Mouse (Mus musculus): ENCODE results near the gene Gpd1. TPM values are rescaled to one million over a fixed set of nuclear protein-coding genes. Genes with fewer than 3 reads are reported as not detected.
"Not testable (repeated sequence)": the region's sequence is repeated elsewhere in the genome, so short reads cannot be mapped to it uniquely, and the experiment has no call there.

Gpd1 gene
- polyA plus RNA-seq, 1 experiment, result 6.6 TPM

DNA sequence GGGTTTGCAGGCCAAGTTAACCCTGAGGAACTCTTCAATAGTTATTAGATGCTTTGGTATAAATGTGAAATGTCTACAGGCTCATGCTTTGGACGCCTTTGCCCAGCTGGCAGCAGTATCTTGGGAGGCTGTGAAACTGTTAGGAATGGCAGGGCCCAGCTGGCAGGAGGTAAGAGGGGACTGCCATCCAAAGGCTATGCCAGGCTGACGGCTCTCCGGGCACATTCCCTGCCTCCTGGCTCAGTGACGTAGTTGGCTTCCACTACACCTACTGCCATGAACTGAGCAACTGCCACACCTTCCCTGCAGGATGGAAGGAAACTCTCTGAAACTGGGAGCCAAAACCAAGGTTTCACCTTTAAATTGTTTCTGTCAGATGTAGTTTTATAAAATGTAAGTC lies 22.9 kb downstream of the Gpd1 start:
- WGBS, result 90% methylated on average over 4 of the region's 4 CpGs
- H3K4me1 ChIP-seq (ENCODE audit: control insufficient read depth, insufficient read depth, low read length), result no peaks in the 10 kb centered on the region
- H3K4me3 ChIP-seq (replicated peaks; ENCODE audit: control insufficient read depth, low read depth, low read length), result no peak overlapping the region
- H3K27ac ChIP-seq (ENCODE audit: control insufficient read depth, insufficient read depth, low read depth, low read length, poor library complexity), result no peak overlapping the region
- TF ChIP-seq POLR2A (IDR thresholded peaks at IDR 0.05; ENCODE audit: borderline replicate concordance, control insufficient read depth, low read depth, low read length), result no peak
- TF ChIP-seq CTCF (IDR thresholded peaks at IDR 0.05; ENCODE audit: control insufficient read depth, insufficient read depth, low read length), result no peak

DNA sequence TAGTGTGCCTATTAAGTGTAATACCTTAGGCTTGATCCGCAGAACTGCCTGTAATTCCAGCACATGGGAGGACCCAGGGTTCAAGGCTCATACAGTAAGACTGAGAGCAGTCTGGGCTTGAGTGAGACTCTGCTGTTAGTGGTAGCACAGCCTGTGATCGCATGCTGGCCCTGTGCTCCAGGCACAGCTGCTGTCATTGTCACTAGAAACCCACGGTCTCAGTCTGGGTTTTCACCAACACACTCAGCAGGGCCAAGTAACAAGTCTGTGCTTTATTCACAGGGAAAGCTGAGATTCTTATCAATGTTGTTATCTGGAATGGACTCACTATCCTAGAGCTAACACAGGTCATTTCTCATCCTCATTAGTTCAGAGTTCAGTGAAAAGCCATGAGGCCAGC lies 36.9 kb downstream of the Gpd1 start:
- no peak overlapping the region for H3K27ac ChIP-seq (ENCODE audit: control insufficient read depth, insufficient read depth, low read depth, low read length, poor library complexity)
- 84% methylated on average over 3 of the region's 3 CpGs for WGBS
- H3K4me1 ChIP-seq (ENCODE audit: control insufficient read depth, insufficient read depth, low read length), result no peaks in the 10 kb centered on the region; the same call in 1 of the 2 replicates
- H3K4me3 ChIP-seq (replicated peaks; ENCODE audit: control insufficient read depth, low read depth, low read length), result no peak overlapping the region
- TF ChIP-seq POLR2A (IDR thresholded peaks at IDR 0.05; ENCODE audit: borderline replicate concordance, control insufficient read depth, low read depth, low read length) (no peak), CTCF (IDR thresholded peaks at IDR 0.05; ENCODE audit: control insufficient read depth, insufficient read depth, low read length) (no peak)

- peaks cover 1% of the 10 kb centered on the region; the same call in 1 of the 2 replicates for H3K4me1 ChIP-seq (ENCODE audit: control insufficient read depth, insufficient read depth, low read length)
- TF ChIP-seq CTCF (IDR thresholded peaks at IDR 0.05; ENCODE audit: control insufficient read depth, insufficient read depth, low read length) (no peak), POLR2A (IDR thresholded peaks at IDR 0.05; ENCODE audit: borderline replicate concordance, control insufficient read depth, low read depth, low read length) (no peak)
- H3K27ac ChIP-seq (ENCODE audit: control insufficient read depth, insufficient read depth, low read depth, low read length, poor library complexity), result no peak overlapping the region
- WGBS, result 56% methylated on average over 4 of the region's 4 CpGs
- no peak overlapping the region for H3K4me3 ChIP-seq (replicated peaks; ENCODE audit: control insufficient read depth, low read depth, low read length)
Measured at GRCm38 (mm10) chr15:99767467-99767866, 50.2 kb downstream of the Gpd1 start.

GRCm38 (mm10) chr15:99768761-99769160 lies 51.4 kb downstream of the Gpd1 start:
- 88% methylated on average over 1 of the region's 1 CpGs for WGBS
- Histone ChIP-seq H3K27ac (ENCODE audit: control insufficient read depth, insufficient read depth, low read depth, low read length, poor library complexity) (no peak overlapping the region), H3K4me1 (ENCODE audit: control insufficient read depth, insufficient read depth, low read length) (peaks cover 1% of the 10 kb centered on the region; the same call in 1 of the 2 replicates), H3K4me3 (replicated peaks; ENCODE audit: control insufficient read depth, low read depth, low read length) (no peak overlapping the region)
- TF ChIP-seq POLR2A (IDR thresholded peaks at IDR 0.05; ENCODE audit: borderline replicate concordance, control insufficient read depth, low read depth, low read length), result no peak
- TF ChIP-seq CTCF (IDR thresholded peaks at IDR 0.05; ENCODE audit: control insufficient read depth, insufficient read depth, low read length), result no peak

- WGBS, result 25% methylated on average over 5 of the region's 5 CpGs
- no peak for TF ChIP-seq CTCF (IDR thresholded peaks at IDR 0.05; ENCODE audit: control insufficient read depth, insufficient read depth, low read length)
- TF ChIP-seq POLR2A (IDR thresholded peaks at IDR 0.05; ENCODE audit: borderline replicate concordance, control insufficient read depth, low read depth, low read length), result no peak
- Histone ChIP-seq H3K4me1 (ENCODE audit: control insufficient read depth, insufficient read depth, low read length) (peaks cover 1% of the 10 kb centered on the region; the same call in 1 of the 2 replicates), H3K27ac (ENCODE audit: control insufficient read depth, insufficient read depth, low read depth, low read length, poor library complexity) (no peak overlapping the region), H3K4me3 (replicated peaks; ENCODE audit: control insufficient read depth, low read depth, low read length) (no peak overlapping the region)
Measured at GRCm38 (mm10) chr15:99771004-99771500, 53.7 kb downstream of the Gpd1 start.

- TF ChIP-seq POLR2A (IDR thresholded peaks at IDR 0.05; ENCODE audit: borderline replicate concordance, control insufficient read depth, low read depth, low read length) (no peak), CTCF (IDR thresholded peaks at IDR 0.05; ENCODE audit: control insufficient read depth, insufficient read depth, low read length) (no peak)
- peaks cover 1% of the 10 kb centered on the region; the same call in 1 of the 2 replicates for H3K4me1 ChIP-seq (ENCODE audit: control insufficient read depth, insufficient read depth, low read length)
- peak overlapping the region; percentile 90 for H3K27ac ChIP-seq (ENCODE audit: control insufficient read depth, insufficient read depth, low read depth, low read length, poor library complexity)
- WGBS, result 1% methylated on average over 59 of the region's 59 CpGs
- H3K4me3 ChIP-seq (replicated peaks; ENCODE audit: control insufficient read depth, low read depth, low read length), result peak overlapping the region; percentile 85
Measured at GRCm38 (mm10) chr15:99771601-99772276, 54.4 kb downstream of the Gpd1 start.

DNA sequence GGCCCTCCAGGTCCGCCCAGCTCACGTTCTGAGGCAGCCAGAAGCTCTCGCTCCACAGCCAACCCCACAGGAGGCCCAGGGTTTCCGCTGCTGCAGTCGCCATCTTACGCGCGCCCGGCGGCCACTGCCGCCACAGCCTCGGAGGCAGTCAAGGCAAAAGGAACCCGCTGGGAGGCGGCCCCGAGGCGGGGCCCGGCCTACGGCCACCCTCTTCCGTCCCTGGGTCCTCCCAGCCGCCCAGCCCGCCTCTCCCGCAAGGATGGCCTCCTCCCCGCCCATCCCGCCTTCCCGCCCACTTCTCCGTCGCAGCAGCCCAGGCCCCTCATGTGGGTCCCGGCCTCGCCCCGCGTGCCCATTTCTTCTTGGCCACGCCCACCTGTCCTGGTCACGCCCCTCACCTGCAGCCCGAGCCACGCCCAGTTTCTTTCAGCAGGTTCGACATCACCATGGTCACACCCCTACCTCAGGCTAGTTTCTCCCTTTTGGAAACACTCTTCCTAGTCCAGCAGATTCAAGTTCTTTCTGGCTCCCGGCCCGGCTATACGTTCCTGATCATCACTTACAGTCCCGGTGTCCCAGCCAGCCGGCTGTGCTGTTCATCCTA lies 55.1 kb downstream of the Gpd1 start:
- WGBS, result under 1% methylated on average over 41 of the region's 41 CpGs
- peak overlapping the region; percentile 85 for H3K4me3 ChIP-seq (replicated peaks; ENCODE audit: control insufficient read depth, low read depth, low read length)
- peaks cover 1% of the 10 kb centered on the region; the same call in 1 of the 2 replicates for H3K4me1 ChIP-seq (ENCODE audit: control insufficient read depth, insufficient read depth, low read length)
- H3K27ac ChIP-seq (ENCODE audit: control insufficient read depth, insufficient read depth, low read depth, low read length, poor library complexity), result peak overlapping the region; percentile 90
- TF ChIP-seq POLR2A (IDR thresholded peaks at IDR 0.05; ENCODE audit: borderline replicate concordance, control insufficient read depth, low read depth, low read length) (peak; percentile 93; the same call in 1 of the 2 replicates), CTCF (IDR thresholded peaks at IDR 0.05; ENCODE audit: control insufficient read depth, insufficient read depth, low read length) (no peak)

DNA sequence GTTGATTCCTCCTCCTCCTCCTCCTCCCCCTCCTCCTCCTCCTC lies 55.4 kb downstream of the Gpd1 start, which contains the start of gene Cers5:
TSS of gene Cers5 (minus strand) at position 5 of the 44 bp plus-strand sequence.
- H3K4me1 ChIP-seq (ENCODE audit: control insufficient read depth, insufficient read depth, low read length), result not testable (repeated sequence)
- Histone ChIP-seq H3K4me3 (replicated peaks; ENCODE audit: control insufficient read depth, low read depth, low read length) (peak within 1 kb of the TSS; percentile 85), H3K27ac (ENCODE audit: control insufficient read depth, insufficient read depth, low read depth, low read length, poor library complexity) (peak within 1 kb of the TSS; percentile 90)

DNA sequence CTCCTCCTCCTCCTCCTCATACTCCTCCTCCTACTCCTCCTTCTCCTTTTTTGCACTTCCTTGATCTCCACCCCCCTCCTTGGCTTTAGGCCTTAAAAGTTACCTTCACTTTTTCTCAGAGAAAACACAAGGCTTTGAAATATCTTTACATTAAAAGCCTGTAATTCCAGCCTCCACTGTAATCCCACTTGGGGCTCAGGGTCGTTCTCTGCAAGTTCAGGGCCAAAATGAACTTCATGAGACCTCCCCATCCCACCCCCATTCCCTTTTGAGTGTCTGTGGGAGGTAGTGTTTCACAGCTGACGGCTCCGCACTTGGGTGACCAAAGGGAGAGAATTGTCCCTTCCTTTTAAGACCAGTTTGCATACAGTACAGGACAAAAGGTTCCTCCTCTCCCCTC lies 55.6 kb downstream of the Gpd1 start:
- Histone ChIP-seq H3K4me1 (ENCODE audit: control insufficient read depth, insufficient read depth, low read length) (peaks cover 1% of the 10 kb centered on the region; the same call in 1 of the 2 replicates), H3K27ac (ENCODE audit: control insufficient read depth, insufficient read depth, low read depth, low read length, poor library complexity) (no peak overlapping the region), H3K4me3 (replicated peaks; ENCODE audit: control insufficient read depth, low read depth, low read length) (no peak overlapping the region)
- 52% methylated on average over 3 of the region's 3 CpGs for WGBS
- TF ChIP-seq POLR2A (IDR thresholded peaks at IDR 0.05; ENCODE audit: borderline replicate concordance, control insufficient read depth, low read depth, low read length) (no peak), CTCF (IDR thresholded peaks at IDR 0.05; ENCODE audit: control insufficient read depth, insufficient read depth, low read length) (no peak)

Other genes starting within 250 kb of the Gpd1 start
- gene Bcdin3d, start 242.8 kb upstream of the Gpd1 start, polyA plus RNA-seq (2011; ENCODE audit: insufficient read depth, insufficient read length, low replicate concordance, missing spikeins), result 7.2 and 13.4 TPM in 2 replicates
- 0.35 TPM in 1 of 2 replicates, not detected in the other for gene Faim2, start 189.3 kb upstream of the Gpd1 start, polyA plus RNA-seq (2011; ENCODE audit: insufficient read depth, insufficient read length, low replicate concordance, missing spikeins)
- gene Aqp2, start 138.5 kb upstream of the Gpd1 start, polyA plus RNA-seq (2011; ENCODE audit: insufficient read depth, insufficient read length, low replicate concordance, missing spikeins), result not detected in 2 replicates
- not detected in 2 replicates for gene Aqp5, start 126.7 kb upstream of the Gpd1 start, polyA plus RNA-seq (2011; ENCODE audit: insufficient read depth, insufficient read length, low replicate concordance, missing spikeins)
- gene Aqp6, start 116.1 kb upstream of the Gpd1 start, polyA plus RNA-seq (2011; ENCODE audit: insufficient read depth, insufficient read length, low replicate concordance, missing spikeins), result not detected in 2 replicates
- 57.9 and 66.4 TPM in 2 replicates for gene Racgap1, start 65.9 kb upstream of the Gpd1 start, polyA plus RNA-seq (2011; ENCODE audit: insufficient read depth, insufficient read length, low replicate concordance, missing spikeins)
- gene Asic1, start 47.1 kb upstream of the Gpd1 start, polyA plus RNA-seq (2011; ENCODE audit: insufficient read depth, insufficient read length, low replicate concordance, missing spikeins), result 4.7 TPM in 1 of 2 replicates, not detected in the other
- gene Smarcd1, start 15.4 kb upstream of the Gpd1 start, polyA plus RNA-seq (2011; ENCODE audit: insufficient read depth, insufficient read length, low replicate concordance, missing spikeins), result 10.1 and 10.7 TPM in 2 replicates
- not detected in 2 replicates for gene Gm17349, start 12.0 kb upstream of the Gpd1 start, polyA plus RNA-seq (2011; ENCODE audit: insufficient read depth, insufficient read length, low replicate concordance, missing spikeins)
- 42.7 and 80.8 TPM in 2 replicates for gene Cox14, start 8.1 kb downstream of the Gpd1 start, polyA plus RNA-seq (2011; ENCODE audit: insufficient read depth, insufficient read length, low replicate concordance, missing spikeins)
- gene Cers5, start 55.4 kb downstream of the Gpd1 start, polyA plus RNA-seq (2011; ENCODE audit: insufficient read depth, insufficient read length, low replicate concordance, missing spikeins), result 10.8 and 33.1 TPM in 2 replicates
- gene Lima1, start 157.9 kb downstream of the Gpd1 start, polyA plus RNA-seq (2011; ENCODE audit: insufficient read depth, insufficient read length, low replicate concordance, missing spikeins), result 6.5 and 7.5 TPM in 2 replicates
- not detected in 2 replicates for gene Fam186a, start 249.5 kb downstream of the Gpd1 start, polyA plus RNA-seq (2011; ENCODE audit: insufficient read depth, insufficient read length, low replicate concordance, missing spikeins)

All from bone marrow, adult 2 months (tissue).